Mouse (Mus musculus): ENCODE data around the gene Alad.

Alad gene

GRCm38 (mm10) chr4:62519849-62520233, at the start of gene Alad:
Gene Alad (minus strand): TSS chr4:62519918.
- DNase-seq: peak; percentile 81

GRCm38 (mm10) chr4:62568359-62568758, 48.6 kb upstream of the Alad start:
- no peak for DNase-seq

GRCm38 (mm10) chr4:62567696-62568095, 48.0 kb upstream of the Alad start:
- no peak for DNase-seq

GRCm38 (mm10) chr4:62566530-62566929, 46.8 kb upstream of the Alad start:
- no peak for DNase-seq

GRCm38 (mm10) chr4:62562006-62562405, 42.3 kb upstream of the Alad start:
- DNase-seq: no peak

- DNase-seq: no peak
Measured at GRCm38 (mm10) chr4:62561630-62562001, 41.9 kb upstream of the Alad start.

GRCm38 (mm10) chr4:62560963-62561629, 41.4 kb upstream of the Alad start:
- DNase-seq: peak; percentile 68

GRCm38 (mm10) chr4:62559797-62560329, 40.1 kb upstream of the Alad start, which contains the start of gene Rgs3:
Gene Rgs3 (plus strand): TSS chr4:62559847.
- DNase-seq: no peak

- no peak for DNase-seq
Measured at GRCm38 (mm10) chr4:62557436-62557835, 37.7 kb upstream of the Alad start.

GRCm38 (mm10) chr4:62551966-62552365, 32.2 kb upstream of the Alad start:
- DNase-seq: no peak

GRCm38 (mm10) chr4:62544801-62545200, 25.1 kb upstream of the Alad start:
- DNase-seq: no peak

GRCm38 (mm10) chr4:62543782-62544181, 24.1 kb upstream of the Alad start:
- DNase-seq: no peak

GRCm38 (mm10) chr4:62541802-62542201, 22.1 kb upstream of the Alad start:
- DNase-seq: no peak

- DNase-seq: no peak
Measured at GRCm38 (mm10) chr4:62533729-62534128, 14.0 kb upstream of the Alad start.

GRCm38 (mm10) chr4:62527655-62528054, 7.9 kb upstream of the Alad start:
- no peak for DNase-seq

GRCm38 (mm10) chr4:62526256-62526655, 6.5 kb upstream of the Alad start:
- no peak for DNase-seq

GRCm38 (mm10) chr4:62525489-62525811, 5.7 kb upstream of the Alad start:
- no peak for DNase-seq

- peak; percentile 97 for DNase-seq
Measured at GRCm38 (mm10) chr4:62524651-62525488, 5.2 kb upstream of the Alad start, which contains the start of the genes Pole3 and 4933430I17Rik. Gene Pole3 (minus strand): TSS chr4:62525068. Gene 4933430I17Rik (plus strand): TSS chr4:62525369.

- no peak for DNase-seq
Measured at GRCm38 (mm10) chr4:62520892-62521400, 1.2 kb upstream of the Alad start.

GRCm38 (mm10) chr4:62519122-62519848, 433 bp downstream of the Alad start:
- no peak for DNase-seq

- no peak for DNase-seq
Measured at GRCm38 (mm10) chr4:62518416-62519121, 1.1 kb downstream of the Alad start.

All from right cerebral cortex, postnatal 14 days (tissue).